Mouse (Mus musculus) spleen, adult 2 months (tissue): Measurements from ENCODE around the gene Prdm10.

Experiments
- CTCF ChIP-seq: fragments of 200-500 bp; IDR thresholded peaks from 2 replicates; pipeline ENCODE4 v1.5.1; 2011; ENCODE audit warnings: mild to moderate bottlenecking, inconsistent platforms; ENCODE audit not compliant: insufficient read depth, insufficient read length, insufficient replicate concordance; ENCODE audit errors: extremely low read depth
- POLR2A ChIP-seq: fragments of 200-500 bp; IDR thresholded peaks from 2 replicates; pipeline ENCODE4 v1.6.1; 2011; ENCODE audit warnings: low read depth, low read length, inconsistent platforms

GRCm38 (mm10) chr9:31365086-31365485 lies 84.7 kb downstream of the Prdm10 start:
- TF ChIP-seq CTCF (no peak), POLR2A (no peak)
